Mouse (Mus musculus) olfactory bulb, adult 2 months (tissue): ENCODE measurements around the gene Ppan.

Experiments used
- CTCF ChIP-seq: fragments of 200-500 bp; IDR thresholded peaks from 2 replicates; pipeline ENCODE4 v1.5.1; 2012; ENCODE audit warnings: low read depth, mild to moderate bottlenecking, low read length, moderate library complexity; ENCODE audit not compliant: insufficient read depth
- POLR2A ChIP-seq: fragments of 200-500 bp; IDR thresholded peaks from 2 replicates; pipeline ENCODE4 v1.6.1; 2012; ENCODE audit warnings: mild to moderate bottlenecking, low read depth, low read length, moderate library complexity; ENCODE audit not compliant: insufficient read depth

- TF ChIP-seq POLR2A (no peak), CTCF (no peak)
Measured at GRCm38 (mm10) chr9:20887191-20887590, 784 bp upstream of the Ppan start.
